ENCODE assay signal across 8 mouse cellular contexts in the genomic region with DNA sequence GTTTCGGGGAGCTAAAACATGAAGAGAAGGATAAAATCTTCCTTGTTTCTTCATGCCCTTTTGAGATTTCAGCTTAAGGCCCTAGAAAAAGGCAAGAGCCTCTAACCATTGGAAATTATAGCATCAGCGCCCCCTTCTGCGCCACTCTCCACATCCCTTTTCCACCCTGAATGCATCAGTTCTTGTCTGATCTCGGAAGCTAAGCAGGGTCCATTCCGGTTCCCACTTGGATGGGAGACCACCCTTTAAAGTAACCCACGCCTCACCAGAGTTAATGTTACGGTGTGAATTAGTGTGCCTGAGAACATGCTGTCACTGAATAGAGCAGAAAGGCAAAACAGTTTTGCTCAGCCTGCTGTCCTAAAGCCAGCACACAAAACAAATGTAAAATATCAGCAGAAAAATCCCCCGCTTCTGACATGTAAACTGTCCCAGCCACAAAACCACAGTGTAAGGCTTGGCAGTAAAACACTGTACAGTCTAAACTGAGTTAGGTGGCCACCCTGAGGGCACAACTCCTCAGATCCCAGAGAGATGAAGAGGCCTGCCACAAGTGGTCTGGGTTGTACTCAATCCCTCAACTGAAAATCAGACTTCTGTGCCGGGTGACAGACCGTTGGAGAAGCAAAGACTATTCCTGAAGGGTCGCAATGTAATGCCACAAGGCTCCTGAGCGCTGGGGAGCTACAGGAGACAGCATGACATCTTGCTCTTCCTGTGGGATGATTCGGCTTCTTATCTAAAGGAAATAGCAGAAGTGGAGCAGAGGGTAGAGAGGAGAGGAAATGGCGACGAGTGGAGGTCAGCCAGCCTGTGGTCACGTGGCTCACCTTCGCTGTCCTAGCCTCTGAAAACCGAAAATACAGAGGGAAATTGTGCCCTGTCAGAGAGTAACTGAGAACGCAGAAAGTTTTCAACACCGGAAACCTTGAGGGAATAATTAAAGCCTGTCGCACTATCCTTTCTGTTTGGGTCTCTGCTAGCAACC.
DNase-seq lines count a peak whose midpoint lies in the region; ATAC-seq and TF ChIP-seq lines count a peak whose summit lies in the region.

No protein-coding gene starts in this region.

- H3K79me2 ChIP-seq in liver, adult 2 months (ENCODE audit: control insufficient read depth, insufficient read depth, low read length) = no peaks in the 10 kb centered on the region

- no peaks in the 10 kb centered on the region for H3K4me1 ChIP-seq in hindbrain, embryonic 11.5 days (replicated peaks; ENCODE audit: control insufficient read depth, insufficient read depth, low read length)
- no peaks in the 10 kb centered on the region for H3K4me1 ChIP-seq in hindbrain, embryonic 14.5 days (replicated peaks; ENCODE audit: control insufficient read depth, insufficient read depth, low read length)
- H3K4me1 ChIP-seq in liver, adult 2 months (ENCODE audit: control insufficient read depth, insufficient read depth, low read length) = no peaks in the 10 kb centered on the region
- no peaks in the 10 kb centered on the region for H3K4me1 ChIP-seq in neural tube, embryonic 11.5 days (ENCODE audit: control insufficient read depth, insufficient read depth, low read length)

- H3K9ac ChIP-seq in hindbrain, embryonic 11.5 days (ENCODE audit: low read depth, low read length) = no peak overlapping the region
- no peak overlapping the region for H3K9ac ChIP-seq in hindbrain, embryonic 14.5 days
- H3K9ac ChIP-seq in liver, adult 2 months (ENCODE audit: low read depth, low read length) = no peak overlapping the region
- no peak overlapping the region for H3K9ac ChIP-seq in neural tube, embryonic 11.5 days (ENCODE audit: low read length)

- H3K9me3 ChIP-seq in hindbrain, embryonic 11.5 days (ENCODE audit: control insufficient read depth, low read length) = no peaks in the 10 kb centered on the region
- no peaks in the 10 kb centered on the region for H3K9me3 ChIP-seq in hindbrain, embryonic 14.5 days (ENCODE audit: control insufficient read depth, low read length)
- no peaks in the 10 kb centered on the region for H3K9me3 ChIP-seq in neural tube, embryonic 11.5 days (ENCODE audit: control insufficient read depth, low read length)

- H3K4me3 ChIP-seq in hindbrain, embryonic 11.5 days (ENCODE audit: low read depth, low read length) = no peak overlapping the region
- no peak overlapping the region for H3K4me3 ChIP-seq in hindbrain, embryonic 14.5 days (replicated peaks; ENCODE audit: low read length)
- no peak overlapping the region; the same call in 1 of the 2 replicates for H3K4me3 ChIP-seq in liver, adult 2 months (ENCODE audit: insufficient read depth, low read depth, low read length)
- no peak overlapping the region for H3K4me3 ChIP-seq in neural tube, embryonic 11.5 days (ENCODE audit: low read depth, low read length)

- no peak for TF ChIP-seq POLR2A in liver, adult 2 months (IDR thresholded peaks at IDR 0.05; ENCODE audit: extremely low read depth, insufficient read depth, low read length)

- WGBS in hindbrain, embryonic 11.5 days = 68% methylated on average over 21 of the region's 21 CpGs
- 70% methylated on average over 21 of the region's 21 CpGs for WGBS in hindbrain, embryonic 14.5 days
- WGBS in liver, adult 2 months = 51% methylated on average over 21 of the region's 21 CpGs
- 71% methylated on average over 21 of the region's 21 CpGs for WGBS in neural tube, embryonic 11.5 days

- H3K27ac ChIP-seq in hindbrain, embryonic 11.5 days (ENCODE audit: low read depth, low read length) = no peak overlapping the region
- no peak overlapping the region for H3K27ac ChIP-seq in hindbrain, embryonic 14.5 days
- peak overlapping the region; percentile 69 for H3K27ac ChIP-seq in liver, adult 2 months (replicated peaks; ENCODE audit: insufficient read depth, low read depth, low read length)
- no peak overlapping the region for H3K27ac ChIP-seq in neural tube, embryonic 11.5 days (ENCODE audit: low read depth, low read length)

- no peak overlapping the region for H3K4me2 ChIP-seq in hindbrain, embryonic 11.5 days (replicated peaks; ENCODE audit: low read depth, low read length)
- no peak overlapping the region for H3K4me2 ChIP-seq in hindbrain, embryonic 14.5 days (replicated peaks)
- H3K4me2 ChIP-seq in neural tube, embryonic 11.5 days (ENCODE audit: low read depth) = no peak overlapping the region

- DNase-seq in hindbrain, embryonic 11.5 days (ENCODE audit: low spot score) = peak; percentile 47
- DNase-seq in hindbrain, embryonic 14.5 days (ENCODE audit: low spot score) = no peak
- DNase-seq in ES-CJ7 (ENCODE audit: low read depth, low spot score) (peak; percentile 22), adipocyte (ENCODE audit: low spot score) (no peak)
- DNase-seq in embryo, embryonic 11 days = peak; percentile 33
- peak; percentile 48 to 54 for DNase-seq in heart, postnatal 36 days
- peak; percentile 41 for DNase-seq in liver, adult 2 months (ENCODE audit: extremely low read depth, low read depth, low spot score)
- peak; percentile 50 for DNase-seq in neural tube, embryonic 11.5 days (ENCODE audit: low spot score)

- intact Hi-C loops in heart, postnatal 36 days (cut with DNase I) = loop anchor here (5.0 kb wide), 1 partner anchor 96 kb away; no protein-coding TSS in a partner anchor

- H3K36me3 ChIP-seq in hindbrain, embryonic 11.5 days (ENCODE audit: control insufficient read depth, insufficient read depth, low read length) = no peaks in the 10 kb centered on the region
- H3K36me3 ChIP-seq in hindbrain, embryonic 14.5 days (replicated peaks; ENCODE audit: control insufficient read depth, insufficient read depth) = no peaks in the 10 kb centered on the region
- no peaks in the 10 kb centered on the region for H3K36me3 ChIP-seq in liver, adult 2 months (ENCODE audit: control insufficient read depth, insufficient read depth, low read length)
- H3K36me3 ChIP-seq in neural tube, embryonic 11.5 days (ENCODE audit: control insufficient read depth, insufficient read depth, low read length) = no peaks in the 10 kb centered on the region

- no peak for TF ChIP-seq CTCF in liver, adult 2 months (IDR thresholded peaks at IDR 0.05; ENCODE audit: low read depth, low read length)

- ATAC-seq in hindbrain, embryonic 11.5 days (ENCODE audit: low FRiP score) = no peak
- ATAC-seq in hindbrain, embryonic 14.5 days (ENCODE audit: low FRiP score) = no peak
- ATAC-seq in neural tube, embryonic 11.5 days (ENCODE audit: insufficient read depth, low FRiP score, low TSS enrichment) = no peak

- H3K27me3 ChIP-seq in hindbrain, embryonic 11.5 days (ENCODE audit: control insufficient read depth, insufficient read depth, low read length) = no peaks in the 10 kb centered on the region
- no peaks in the 10 kb centered on the region for H3K27me3 ChIP-seq in hindbrain, embryonic 14.5 days (ENCODE audit: control insufficient read depth, insufficient read depth, low read length)
- H3K27me3 ChIP-seq in liver, adult 2 months (ENCODE audit: control insufficient read depth, insufficient read depth, low read length) = no peaks in the 10 kb centered on the region
- no peaks in the 10 kb centered on the region for H3K27me3 ChIP-seq in neural tube, embryonic 11.5 days (ENCODE audit: control insufficient read depth, insufficient read depth, low read length)

Comparison
In these comparisons a context has a peak if more than half of its experiments do, and no peak if none do; other contexts are left out.
1. DNase-seq: peak in hindbrain, embryonic 11.5 days (single experiment), ES-CJ7 (single experiment), embryo, embryonic 11 days (single experiment), heart, postnatal 36 days (2 of 2), liver, adult 2 months (single experiment) and neural tube, embryonic 11.5 days (single experiment); none in hindbrain, embryonic 14.5 days (single experiment) and adipocyte (single experiment).